Mouse (Mus musculus) kidney, embryonic 16.5 days (tissue): ENCODE data around the gene Zfhx3. TPM values are rescaled to one million over a fixed set of nuclear protein-coding genes. Genes with fewer than 3 reads are reported as not detected.

Source experiments
- ATAC-seq: fragments of 200-750 bp; cut with Nextera tagmentation; 2 replicates; pipeline ENCODE4 v1.8.0; 2017; ENCODE audit warnings: moderate TSS enrichment; ENCODE audit not compliant: low FRiP score, low TSS enrichment
- H3K27ac ChIP-seq: fragments of 300-500 bp; sonication (generic); 2 replicates; pipeline ENCODE4 v1.5.1; 2014; ENCODE audit warnings: low read length
- H3K27me3 ChIP-seq: fragments of 300-500 bp; sonication (generic); 2 replicates; pipeline ENCODE4 v1.6.1; 2014; ENCODE audit warnings: low read length, control low read depth, mixed read lengths; ENCODE audit not compliant: insufficient read depth
- H3K36me3 ChIP-seq: fragments of 300-500 bp; sonication (generic); 2 replicates; pipeline ENCODE4 v1.6.1; 2014; ENCODE audit warnings: low read length, control low read depth, mixed read lengths; ENCODE audit not compliant: insufficient read depth
- H3K4me1 ChIP-seq: fragments of 300-500 bp; sonication (generic); 2 replicates; pipeline ENCODE4 v1.6.1; 2014; ENCODE audit warnings: low read length, control low read depth, mixed read lengths; ENCODE audit not compliant: insufficient read depth
- H3K4me2 ChIP-seq: fragments of 300-500 bp; sonication (generic); replicated peaks from 2 replicates; pipeline ENCODE4 v1.6.1; 2014; ENCODE audit warnings: low read depth, low read length
- H3K4me3 ChIP-seq: fragments of 300-500 bp; sonication (generic); 2 replicates; pipeline ENCODE4 v1.5.1; 2014; ENCODE audit warnings: mild to moderate bottlenecking, low read length
- H3K9ac ChIP-seq: fragments of 300-500 bp; sonication (generic); replicated peaks from 2 replicates; pipeline ENCODE4 v1.6.1; 2014; ENCODE audit warnings: low read length
- H3K9me3 ChIP-seq: fragments of 300-500 bp; sonication (generic); 2 replicates; pipeline ENCODE4 v1.6.1; 2016; ENCODE audit warnings: low read length, control low read depth
- WGBS: fragments of 180-500 bp; shearing (Covaris S2); extraction: QIAGEN DNeasy Blood & Tissue Kit; methylation state at CpG from one replicate; pipeline ENCODE4 v1.1.7; 2014; 5-methylcytosine and 5-hydroxymethylcytosine counted together
- polyA plus RNA-seq: library from polyadenylated mRNA; unstranded; fragments of >200 nt; fragmentation: Nextera tagmentation; extraction: Ambion mirVana; gene quantifications from 2 replicates; pipeline ENCODE4 v1.2.1, GENCODE M21; 2015

Gene Zfhx3
- polyA plus RNA-seq, 1 experiment from 2014 or later = 6.6 TPM

- H3K4me2 ChIP-seq = no peak overlapping the region
- H3K9me3 ChIP-seq = no peaks in the 10 kb centered on the region
- WGBS = 93% methylated on average over 3 of the region's 3 CpGs
Measured at GRCm38 (mm10) chr8:108031159-108031558, 88.7 kb downstream of the Zfhx3 start.

GRCm38 (mm10) chr8:108034070-108034469, 91.6 kb downstream of the Zfhx3 start:
- Histone ChIP-seq H3K9ac (no peak overlapping the region), H3K4me3 (no peak overlapping the region), H3K27ac (no peak overlapping the region), H3K4me2 (no peak overlapping the region), H3K36me3 (no peaks in the 10 kb centered on the region), H3K27me3 (no peaks in the 10 kb centered on the region), H3K4me1 (no peaks in the 10 kb centered on the region), H3K9me3 (no peaks in the 10 kb centered on the region)
- no peak for ATAC-seq
- WGBS = 75% methylated on average over 3 of the region's 3 CpGs

More at GRCm38 (mm10) chr8:108031159-108031558, 88.7 kb downstream of the Zfhx3 start:
- H3K4me1 ChIP-seq = peaks cover 21% of the 10 kb centered on the region
- H3K36me3 ChIP-seq = no peaks in the 10 kb centered on the region
- H3K9ac ChIP-seq = no peak overlapping the region
- no peak for ATAC-seq
- 0 out of 2 replicates have a peak, but pooled peaks cover 3% of the 10 kb centered on the region for H3K27me3 ChIP-seq
- no peak overlapping the region for H3K4me3 ChIP-seq
- no peak overlapping the region for H3K27ac ChIP-seq

GRCm38 (mm10) chr8:108034726-108035125, 92.3 kb downstream of the Zfhx3 start:
- Histone ChIP-seq H3K9me3 (no peaks in the 10 kb centered on the region), H3K4me2 (no peak overlapping the region), H3K4me3 (no peak overlapping the region), H3K36me3 (no peaks in the 10 kb centered on the region), H3K9ac (no peak overlapping the region), H3K27ac (no peak overlapping the region), H3K27me3 (no peaks in the 10 kb centered on the region), H3K4me1 (no peaks in the 10 kb centered on the region)
- ATAC-seq = no peak
- 75% methylated on average over 6 of the region's 6 CpGs for WGBS

- H3K27ac ChIP-seq = no peak overlapping the region
- H3K9me3 ChIP-seq = no peaks in the 10 kb centered on the region
- H3K36me3 ChIP-seq = no peaks in the 10 kb centered on the region
- no peak overlapping the region for H3K4me2 ChIP-seq
- H3K4me3 ChIP-seq = no peak overlapping the region
- no peaks in the 10 kb centered on the region for H3K4me1 ChIP-seq
- no peaks in the 10 kb centered on the region for H3K27me3 ChIP-seq
- no peak for ATAC-seq
- 67% methylated on average over 4 of the region's 4 CpGs for WGBS
- H3K9ac ChIP-seq = no peak overlapping the region
Measured at GRCm38 (mm10) chr8:108043618-108044017, 101.2 kb downstream of the Zfhx3 start.

GRCm38 (mm10) chr8:108044185-108044584, 101.7 kb downstream of the Zfhx3 start:
- Histone ChIP-seq H3K36me3 (no peaks in the 10 kb centered on the region), H3K4me3 (no peak overlapping the region), H3K9me3 (no peaks in the 10 kb centered on the region), H3K9ac (no peak overlapping the region), H3K4me2 (no peak overlapping the region), H3K27ac (no peak overlapping the region), H3K4me1 (no peaks in the 10 kb centered on the region), H3K27me3 (no peaks in the 10 kb centered on the region)
- 66% methylated on average over 3 of the region's 3 CpGs for WGBS
- ATAC-seq = no peak

GRCm38 (mm10) chr8:108056241-108056640, 113.8 kb downstream of the Zfhx3 start:
- Histone ChIP-seq H3K4me3 (no peak overlapping the region), H3K27me3 (no peaks in the 10 kb centered on the region), H3K9ac (no peak overlapping the region), H3K36me3 (no peaks in the 10 kb centered on the region), H3K9me3 (no peaks in the 10 kb centered on the region), H3K4me1 (no peaks in the 10 kb centered on the region), H3K27ac (no peak overlapping the region), H3K4me2 (no peak overlapping the region)
- no peak for ATAC-seq
- 72% methylated on average over 5 of the region's 5 CpGs for WGBS

GRCm38 (mm10) chr8:108061972-108062371, 119.5 kb downstream of the Zfhx3 start:
- Histone ChIP-seq H3K4me2 (no peak overlapping the region), H3K27ac (no peak overlapping the region), H3K4me3 (no peak overlapping the region), H3K36me3 (no peaks in the 10 kb centered on the region), H3K4me1 (0 out of 2 replicates have a peak, but pooled peaks cover 3% of the 10 kb centered on the region), H3K27me3 (no peaks in the 10 kb centered on the region), H3K9me3 (no peaks in the 10 kb centered on the region), H3K9ac (no peak overlapping the region)
- ATAC-seq = no peak
- WGBS = 47% methylated on average over 12 of the region's 12 CpGs

GRCm38 (mm10) chr8:108067111-108067510, 124.7 kb downstream of the Zfhx3 start:
- H3K9ac ChIP-seq = no peak overlapping the region
- H3K4me1 ChIP-seq = peaks cover 12% of the 10 kb centered on the region; the same call in 1 of the 2 replicates
- no peak for ATAC-seq
- no peaks in the 10 kb centered on the region for H3K9me3 ChIP-seq
- no peak overlapping the region for H3K27ac ChIP-seq
- no peak overlapping the region for H3K4me3 ChIP-seq
- H3K4me2 ChIP-seq = no peak overlapping the region
- H3K36me3 ChIP-seq = no peaks in the 10 kb centered on the region
- 0 out of 2 replicates have a peak, but pooled peaks cover 4% of the 10 kb centered on the region for H3K27me3 ChIP-seq
- WGBS = 85% methylated on average over 6 of the region's 6 CpGs

GRCm38 (mm10) chr8:108068195-108068594, 125.8 kb downstream of the Zfhx3 start:
- ATAC-seq = no peak
- Histone ChIP-seq H3K4me3 (no peak overlapping the region), H3K9ac (no peak overlapping the region), H3K27ac (no peak overlapping the region), H3K4me1 (peaks cover 12% of the 10 kb centered on the region; the same call in 1 of the 2 replicates), H3K9me3 (no peaks in the 10 kb centered on the region), H3K4me2 (peak overlapping the region; percentile 32; the same call in 1 of the 2 replicates), H3K27me3 (0 out of 2 replicates have a peak, but pooled peaks cover 4% of the 10 kb centered on the region), H3K36me3 (no peaks in the 10 kb centered on the region)
- WGBS = 11% methylated on average over 8 of the region's 8 CpGs

GRCm38 (mm10) chr8:108070438-108070837, 128.0 kb downstream of the Zfhx3 start:
- 83% methylated on average over 4 of the region's 4 CpGs for WGBS
- H3K4me1 ChIP-seq = peaks cover 12% of the 10 kb centered on the region; the same call in 1 of the 2 replicates
- ATAC-seq = no peak
- no peak overlapping the region for H3K9ac ChIP-seq
- H3K27ac ChIP-seq = no peak overlapping the region
- no peak overlapping the region for H3K4me3 ChIP-seq
- 0 out of 2 replicates have a peak, but pooled peaks cover 4% of the 10 kb centered on the region for H3K27me3 ChIP-seq
- H3K9me3 ChIP-seq = no peaks in the 10 kb centered on the region
- H3K4me2 ChIP-seq = no peak overlapping the region
- no peaks in the 10 kb centered on the region for H3K36me3 ChIP-seq
